Mouse (Mus musculus): ENCODE measurements around the gene Ube2cbp.

GRCm38 (mm10) chr9:86388538-86388937 is 76.2 kb downstream of the Ube2cbp start:
- TF ChIP-seq GATA1 (IDR thresholded peaks at IDR 0.05; ENCODE audit: borderline replicate concordance, low read length) = no peak
- TF ChIP-seq FLI1 (IDR thresholded peaks at IDR 0.05; ENCODE audit: low read length) = no peak
